Mouse (Mus musculus) adrenal gland, adult 18-20 months (tissue): ENCODE measurements at regions not wholly inside any gene's neighbourhood (a gene's known extent, or its start where the extent isn't known, plus 50 kb on each side); places are given as distances from the start of the nearest gene placed in this dataset.

Source experiments
- DNase-seq, 2 experiments: peaks; one replicate each; pipeline ENCODE4 v3.0.0; 2021 to 2022; ENCODE audit warnings: low spot score in 2 of 2

DNA sequence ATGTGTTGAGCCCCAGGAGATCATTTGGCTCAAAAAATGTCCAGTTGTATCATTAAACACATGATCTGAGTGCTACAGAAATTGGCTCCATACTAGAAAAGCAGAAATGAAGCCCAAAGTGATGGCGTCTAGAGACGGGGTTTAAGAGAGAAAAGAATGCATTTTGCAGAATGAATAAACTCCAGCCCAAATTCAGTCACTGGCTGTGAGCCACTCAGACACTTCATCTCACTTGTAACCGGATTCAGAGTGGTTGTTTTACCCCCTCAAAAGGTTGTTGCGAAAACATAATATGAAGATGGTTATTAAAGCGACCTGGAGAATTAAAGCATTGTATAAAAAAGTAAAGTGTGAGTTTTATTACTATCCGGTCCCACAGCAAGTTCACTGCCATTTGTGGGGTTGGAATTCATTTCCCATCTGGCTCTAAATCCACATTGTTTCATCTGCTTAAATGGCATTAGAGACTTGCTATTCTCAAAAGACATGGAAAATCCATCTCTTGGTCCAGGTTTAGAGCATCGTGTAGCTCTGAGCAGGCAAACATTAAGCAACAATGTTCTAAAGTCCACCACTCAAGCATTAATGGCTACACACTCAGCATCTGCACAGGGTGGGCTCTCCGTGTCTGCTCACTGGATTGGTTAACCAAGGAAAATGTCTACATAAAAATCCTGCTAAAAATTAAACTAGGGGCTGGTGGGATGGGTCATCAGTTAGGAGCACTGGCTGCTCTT is 390.9 kb downstream of the Cd83 start:
- no peak for DNase-seq

DNA sequence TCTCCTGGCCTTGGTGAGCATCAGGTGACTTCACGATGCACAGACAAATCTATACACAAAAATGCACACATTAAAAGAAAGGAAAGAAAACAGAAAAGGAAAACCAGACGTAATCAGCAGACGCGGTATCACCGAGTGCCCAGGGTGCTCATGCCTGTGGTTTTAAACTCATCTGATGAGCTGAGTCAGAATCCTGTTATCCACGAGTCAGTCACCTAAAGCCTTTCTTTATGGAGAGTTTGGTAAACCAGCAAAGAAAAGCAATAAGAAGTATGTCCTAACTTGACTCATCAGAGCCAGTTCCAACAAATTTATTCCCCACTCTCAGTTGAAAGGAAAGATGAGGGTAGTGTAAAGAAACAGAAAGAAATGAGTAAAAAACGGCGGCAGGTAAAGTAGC is 391.5 kb downstream of the Cd83 start:
- DNase-seq, result no peak

DNA sequence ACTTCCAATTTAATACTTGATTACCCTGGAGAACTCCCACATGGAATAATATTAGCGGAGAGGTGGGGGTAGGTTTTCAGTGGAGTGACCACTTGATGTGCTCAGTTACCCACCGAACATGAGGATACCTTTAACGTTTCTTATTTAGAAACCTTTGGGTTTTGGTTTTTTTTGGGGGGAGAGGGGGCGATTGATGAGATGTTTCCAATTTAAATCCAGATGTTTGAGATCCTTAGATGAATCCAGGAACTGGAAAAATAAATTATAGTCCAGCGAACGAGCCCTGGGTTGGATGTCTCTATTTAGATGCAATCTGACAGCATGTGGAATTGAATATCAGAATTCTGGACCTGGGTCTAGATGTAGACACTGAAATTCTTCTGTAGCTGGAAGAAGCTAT is 393.4 kb downstream of the Cd83 start:
- DNase-seq, result no peak

DNA sequence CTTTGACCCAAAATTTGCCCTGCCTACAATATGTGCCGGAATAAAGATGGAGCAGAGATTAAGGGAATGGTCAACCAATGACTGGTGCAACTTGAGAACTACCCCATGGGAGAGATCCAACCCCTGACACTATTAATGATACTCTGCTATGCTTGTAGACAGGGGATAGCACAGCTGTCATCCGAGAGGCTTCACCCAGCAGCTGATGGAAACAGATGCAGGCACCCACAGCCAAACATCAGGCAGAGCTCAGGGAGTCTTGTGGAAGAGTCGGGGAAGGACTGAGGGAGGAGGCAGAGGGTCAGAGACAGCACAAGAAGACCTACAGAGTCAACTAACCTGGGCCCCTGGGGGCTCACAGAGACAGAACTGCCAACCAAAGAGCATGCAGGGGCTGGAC is 395.8 kb downstream of the Cd83 start:
- no peak for DNase-seq

DNA sequence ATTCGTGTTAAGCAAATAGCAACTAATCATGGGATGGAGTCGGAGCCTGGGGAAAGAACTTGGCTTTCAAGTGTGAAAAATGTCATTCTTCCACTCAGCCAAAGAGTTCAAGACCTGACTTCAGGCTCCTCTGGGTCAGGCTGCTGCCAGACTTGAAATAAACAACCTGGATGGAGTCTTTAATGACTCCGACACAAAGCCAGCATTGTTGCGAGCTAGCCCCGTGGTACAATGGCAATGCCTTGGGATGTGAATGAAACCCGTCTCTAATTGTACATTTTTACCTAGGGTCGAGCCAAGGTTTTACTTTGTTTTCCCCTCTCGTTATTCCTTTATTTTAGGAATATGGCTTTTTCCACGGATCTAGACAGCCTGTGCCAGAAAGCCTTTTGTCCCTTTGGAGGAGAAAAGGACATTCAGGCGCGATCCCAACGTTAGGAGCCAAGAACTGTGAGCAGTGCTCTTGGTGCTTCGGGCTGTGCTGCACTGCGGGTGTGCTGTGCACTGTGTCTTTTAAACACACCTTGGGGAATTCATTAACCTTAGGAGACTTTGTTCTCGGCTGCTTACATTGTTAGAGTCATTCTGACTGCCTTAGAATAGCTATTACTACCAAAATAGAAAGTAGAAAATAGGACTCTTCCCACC is 398.1 kb downstream of the Cd83 start:
- no peak for DNase-seq

DNA sequence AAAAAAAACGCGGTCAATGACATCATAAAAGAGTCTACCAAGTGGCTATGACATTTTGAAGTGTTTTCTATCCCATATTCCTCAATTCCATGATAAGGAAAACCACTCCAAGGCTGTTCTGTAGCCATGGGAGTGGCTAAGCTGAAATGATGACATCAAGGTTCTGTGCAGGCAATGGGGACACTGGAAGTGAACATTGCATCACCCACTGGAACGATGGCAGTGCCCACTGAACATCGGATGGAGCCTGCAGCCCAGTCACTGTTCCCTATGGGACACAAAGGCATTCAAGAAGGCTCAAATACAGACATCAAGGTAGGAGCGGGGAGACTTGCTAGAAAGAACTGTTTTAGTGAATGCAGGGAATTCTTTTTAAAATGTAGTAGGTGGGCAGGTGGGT is 410.8 kb downstream of the Cd83 start:
- DNase-seq, result no peak

DNA sequence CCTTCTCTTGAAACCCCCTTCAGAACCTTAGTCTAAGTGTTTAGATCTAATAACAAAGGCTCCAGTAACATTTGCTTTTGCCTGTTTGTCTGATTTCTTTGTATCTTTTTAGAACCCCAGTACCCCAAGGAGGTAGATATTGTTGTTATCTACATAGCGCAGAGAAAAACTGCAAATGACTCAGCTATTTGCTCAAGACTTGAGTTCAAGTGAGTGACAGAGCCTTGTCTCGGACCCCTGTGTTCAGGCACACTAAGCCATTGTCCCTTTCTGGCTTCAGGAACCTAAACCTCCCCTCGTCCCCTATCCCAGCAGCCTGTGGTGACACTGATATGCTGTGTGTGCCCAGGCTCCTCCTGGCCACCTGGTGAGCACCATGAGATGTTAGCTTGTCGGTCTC is 421.5 kb downstream of the Cd83 start:
- no peak for DNase-seq

DNA sequence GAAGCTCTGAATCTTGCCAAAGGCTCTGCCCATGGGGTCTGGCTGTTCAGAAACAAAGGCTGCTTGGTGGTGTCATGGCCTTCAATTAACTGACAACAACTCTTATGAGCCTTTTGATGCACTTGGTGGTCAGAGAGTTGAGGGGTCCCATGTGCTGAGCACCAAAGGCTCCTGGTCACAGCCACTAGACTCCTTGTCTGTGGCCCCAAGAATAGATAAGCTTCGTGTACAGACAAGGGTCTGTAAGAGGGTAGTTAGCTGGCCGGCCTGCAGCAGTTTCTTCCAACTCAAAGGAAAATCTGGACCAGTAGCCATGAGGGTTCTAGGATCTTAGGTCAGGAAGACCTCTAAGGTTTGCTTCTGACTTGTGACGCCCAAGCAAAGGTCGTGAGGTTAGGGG is 421.9 kb downstream of the Cd83 start:
- DNase-seq, result no peak

DNA sequence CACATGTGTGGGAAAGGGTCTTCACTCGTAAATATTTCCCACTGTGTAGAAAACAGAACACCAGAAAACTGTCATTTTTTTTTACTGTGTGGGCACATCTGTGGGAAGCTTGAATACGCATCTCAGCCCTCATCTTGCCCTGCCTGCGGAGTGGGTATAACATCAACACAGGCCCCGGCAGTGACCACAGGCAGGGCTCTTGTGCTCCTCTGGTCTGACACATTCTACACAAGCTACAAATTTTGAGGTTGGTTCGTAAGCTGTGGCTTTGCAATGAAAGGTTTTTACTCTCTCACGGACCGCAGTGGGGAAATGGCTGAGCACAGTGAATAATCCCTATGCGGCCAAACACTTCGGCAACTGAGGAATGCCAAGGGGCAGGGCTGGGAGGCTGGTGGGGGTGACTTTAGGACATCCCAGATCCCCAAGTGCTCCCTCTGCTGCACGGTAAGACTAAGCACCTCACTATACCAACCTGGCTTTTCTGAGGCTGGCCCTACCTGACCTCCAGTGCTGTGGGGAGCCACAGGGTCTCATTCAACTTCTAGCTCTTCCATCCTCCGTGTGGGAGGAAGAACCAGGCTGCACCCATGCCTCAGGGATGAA is 422.9 kb downstream of the Cd83 start:
- no peak for DNase-seq

DNA sequence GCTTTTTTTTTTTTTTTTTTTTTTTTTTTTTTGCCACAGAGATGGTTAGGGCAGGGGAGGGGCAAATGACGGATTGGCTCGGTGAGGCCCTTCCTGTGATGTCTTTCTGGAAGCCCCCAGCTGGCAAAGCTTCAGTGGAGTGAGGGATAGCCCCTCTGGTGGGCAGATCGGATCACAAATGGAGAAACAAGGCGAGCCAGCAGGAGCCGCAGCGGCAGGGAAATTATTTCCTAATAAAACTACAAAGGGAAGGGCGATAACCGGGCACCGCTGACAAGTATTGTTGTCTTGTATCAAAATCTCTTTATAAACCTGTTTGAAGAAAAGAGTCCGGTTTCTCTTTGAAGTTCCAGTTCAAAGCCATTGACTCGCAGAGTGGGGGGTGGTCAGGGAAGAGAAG is 424.5 kb downstream of the Cd83 start:
- no peak for DNase-seq

DNA sequence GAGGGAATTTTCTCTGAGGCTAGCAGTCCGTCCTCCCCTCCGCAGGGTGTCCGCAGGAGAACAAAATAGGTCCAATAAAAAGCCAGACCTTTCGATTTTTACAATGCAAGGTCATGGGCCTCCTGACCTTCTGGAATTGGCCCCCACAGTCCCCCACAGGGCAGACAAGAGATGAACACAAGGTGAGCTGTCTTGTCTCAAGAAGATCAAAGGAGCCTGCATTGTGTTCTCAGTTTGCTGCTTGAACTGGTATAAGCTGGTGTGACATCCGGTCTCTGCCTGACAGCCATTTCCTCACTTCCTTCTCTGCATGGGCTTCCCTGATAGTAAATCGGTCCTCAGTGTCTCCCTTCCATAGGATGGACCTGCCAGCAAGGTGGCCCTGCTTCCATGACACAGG is 425.5 kb downstream of the Cd83 start:
- DNase-seq, result no peak

DNA sequence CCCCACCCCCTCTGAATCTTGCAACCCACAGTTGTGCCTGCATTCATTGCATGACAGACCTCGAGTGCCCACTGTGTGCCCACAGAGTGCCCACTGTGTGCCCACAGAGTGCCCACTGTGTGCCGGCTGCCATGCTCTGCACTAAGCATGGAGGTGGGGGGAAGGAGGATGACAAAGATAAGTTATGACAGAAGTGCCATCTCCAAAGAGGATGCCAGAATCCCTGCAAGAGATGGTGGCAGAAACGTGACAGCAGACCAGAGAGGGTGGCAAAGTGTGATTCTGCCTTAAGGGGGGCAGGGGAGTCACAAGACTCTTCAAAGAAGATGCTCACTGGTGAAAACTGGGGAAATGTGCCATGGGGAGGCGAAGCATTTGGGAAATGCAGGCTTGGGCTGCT is 427.8 kb downstream of the Cd83 start:
- DNase-seq, result no peak

DNA sequence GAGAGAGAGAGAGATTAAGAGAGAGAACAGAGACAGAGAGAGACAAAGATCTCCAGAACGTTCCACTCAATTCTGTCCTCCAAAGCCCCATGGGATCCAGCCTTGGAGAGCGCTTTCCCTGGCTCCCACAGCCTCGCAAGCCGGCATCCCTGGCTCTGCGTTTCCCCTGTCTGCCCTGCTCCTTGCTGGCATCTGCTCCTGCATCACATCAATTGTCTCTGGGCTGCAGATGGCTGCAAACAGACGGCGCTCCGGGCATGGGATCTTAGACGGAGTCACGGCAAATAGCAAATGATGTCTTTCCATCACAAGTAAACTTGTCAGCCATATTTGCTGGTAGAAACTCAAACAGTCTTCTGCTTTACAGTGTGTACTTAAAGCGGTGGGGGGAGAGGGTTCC is 428.4 kb downstream of the Cd83 start:
- DNase-seq, result no peak

DNA sequence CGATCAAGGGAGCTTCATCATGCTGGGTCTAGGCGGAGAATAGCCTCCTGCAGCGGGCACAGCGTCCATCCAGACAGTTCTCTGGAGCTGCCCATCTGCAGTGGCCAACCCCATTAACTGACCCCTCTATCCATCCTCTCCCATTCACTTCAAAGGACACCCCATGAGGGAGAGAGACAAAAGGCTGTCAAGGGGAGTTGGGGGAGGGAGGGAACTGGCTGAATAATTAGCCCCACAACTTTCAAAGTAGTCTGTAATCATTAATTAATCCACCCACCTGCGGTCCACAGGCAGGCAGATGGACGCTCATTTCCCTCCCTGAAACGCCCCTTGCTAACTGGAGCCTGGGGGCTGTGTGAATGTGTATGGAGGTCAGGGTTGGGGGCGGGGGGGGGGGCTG is 433.7 kb downstream of the Cd83 start:
- no peak for DNase-seq

DNA sequence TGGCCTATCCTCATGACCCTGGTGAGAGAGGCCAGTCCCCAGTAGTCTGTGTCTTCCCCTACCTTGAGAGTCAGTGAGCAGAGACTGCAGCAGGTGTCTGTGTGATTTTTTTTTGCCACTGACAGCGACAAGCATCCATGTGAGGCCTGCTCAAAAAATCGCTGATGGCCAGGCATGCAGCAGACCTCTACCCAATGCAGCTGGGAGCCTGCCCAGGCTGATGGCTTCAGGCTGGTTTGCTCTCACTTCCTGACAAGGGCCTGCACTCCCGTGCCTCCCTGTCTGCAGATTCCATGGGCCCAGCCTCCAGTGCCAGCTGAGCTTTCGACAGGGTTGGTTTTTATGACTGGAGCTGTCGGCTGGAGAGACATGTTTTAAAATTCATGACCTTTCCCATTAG is 437.1 kb downstream of the Cd83 start:
- no peak for DNase-seq

DNA sequence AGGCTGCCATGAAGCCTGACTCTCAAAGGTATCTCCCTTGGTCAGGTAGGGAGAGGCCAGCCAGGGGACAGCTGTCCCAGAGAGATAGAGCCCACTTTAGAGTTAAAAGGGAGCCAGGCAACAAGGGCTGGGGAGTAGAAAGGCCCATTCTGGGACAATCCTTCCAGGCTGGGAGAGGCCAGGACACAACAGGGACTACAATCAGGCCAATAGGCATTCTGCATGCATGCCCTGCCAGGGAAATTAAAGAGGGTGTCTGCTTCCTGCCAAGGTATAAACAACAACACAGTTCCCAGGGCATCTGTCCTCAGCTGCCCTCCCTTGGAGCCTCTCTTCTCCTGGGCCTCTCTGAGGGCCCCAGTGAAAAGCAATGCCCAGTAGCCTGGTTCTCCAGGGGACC is 437.8 kb downstream of the Cd83 start:
- no peak for DNase-seq

DNA sequence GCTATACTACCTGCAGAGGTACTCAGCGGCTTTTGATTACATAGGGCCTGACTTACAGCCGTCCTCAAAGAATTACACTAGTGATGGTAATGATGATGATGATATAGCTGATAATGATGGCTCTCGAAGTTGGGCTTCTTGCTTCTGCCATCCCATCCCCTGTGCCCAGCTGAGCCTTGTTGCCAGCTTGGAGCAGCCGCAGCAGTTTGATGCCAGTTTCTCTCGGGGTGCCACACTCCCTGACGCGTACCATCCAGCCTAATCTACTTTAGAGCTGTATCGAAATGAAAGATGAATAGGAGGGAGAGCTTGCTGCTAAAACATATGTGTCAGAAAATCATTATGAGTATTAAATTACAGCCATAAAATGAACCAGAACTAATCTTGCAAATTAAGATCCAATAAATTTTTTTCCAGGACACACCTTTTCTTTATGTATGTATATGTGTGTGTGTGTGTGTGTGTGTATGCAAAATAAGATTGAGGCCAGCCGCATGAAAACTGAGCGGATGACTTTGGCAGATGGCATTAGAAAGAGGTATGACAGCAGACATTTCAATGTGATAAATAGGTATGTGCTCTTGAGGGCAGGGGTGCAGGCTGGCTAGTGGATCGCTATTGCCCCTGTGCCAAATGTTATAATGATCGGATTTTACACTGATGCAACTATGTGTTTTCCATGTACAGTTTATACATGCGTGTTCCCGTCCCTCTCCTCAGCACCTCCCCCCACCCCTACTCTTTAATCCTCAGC is 443.3 kb downstream of the Cd83 start:
- no peak for DNase-seq

DNA sequence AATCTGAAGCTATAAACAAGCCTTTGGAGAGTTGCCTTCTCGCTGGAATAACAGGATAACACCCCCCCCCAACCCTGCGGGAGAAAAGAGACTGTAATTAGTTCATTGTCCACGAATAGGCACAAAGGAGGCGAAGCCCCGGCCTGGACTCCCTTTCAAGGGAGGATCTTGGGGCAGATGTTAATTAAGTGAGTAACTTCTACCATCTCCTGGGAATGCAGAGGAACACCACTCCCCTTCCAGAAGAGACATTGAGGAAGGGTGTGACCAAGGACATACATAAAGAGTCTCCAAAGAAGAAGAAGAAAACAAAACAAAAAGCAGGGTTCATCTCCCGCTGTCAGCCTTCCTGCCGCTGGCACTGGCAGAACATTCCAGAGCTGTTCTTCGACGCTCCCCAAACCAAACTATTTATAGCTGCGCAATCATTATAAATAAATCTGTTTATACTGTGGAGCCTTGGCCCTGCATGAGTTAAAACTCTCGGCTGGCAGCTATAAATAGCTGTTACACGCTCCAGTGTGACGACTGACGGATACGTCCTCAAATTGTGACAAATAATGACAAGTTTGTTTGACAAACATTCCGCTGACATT is 444.1 kb downstream of the Cd83 start:
- no peak for DNase-seq

DNA sequence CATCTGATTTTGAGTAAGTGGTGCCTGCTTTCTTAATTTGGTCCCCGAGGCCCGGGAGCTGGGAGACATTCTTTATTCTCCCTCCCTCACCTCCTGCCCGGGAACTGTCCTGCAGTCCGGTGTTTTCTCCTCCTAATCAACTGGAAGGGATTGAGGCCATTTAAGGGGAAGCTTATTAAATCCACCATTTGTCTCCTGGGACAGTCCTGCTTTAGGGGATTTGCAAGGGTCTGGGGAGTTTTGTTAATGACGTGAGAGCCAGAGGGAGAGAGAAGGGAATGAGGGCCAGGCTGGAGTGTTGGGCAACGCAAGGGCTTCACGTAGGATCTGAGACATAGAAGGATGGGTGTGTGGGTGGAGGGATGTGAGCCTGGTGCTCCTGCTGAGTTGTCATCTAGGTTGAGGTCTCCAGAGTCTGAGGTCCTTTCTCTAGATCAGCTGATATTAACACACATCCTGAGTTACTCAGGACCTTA is 444.6 kb downstream of the Cd83 start:
- no peak for DNase-seq

DNA sequence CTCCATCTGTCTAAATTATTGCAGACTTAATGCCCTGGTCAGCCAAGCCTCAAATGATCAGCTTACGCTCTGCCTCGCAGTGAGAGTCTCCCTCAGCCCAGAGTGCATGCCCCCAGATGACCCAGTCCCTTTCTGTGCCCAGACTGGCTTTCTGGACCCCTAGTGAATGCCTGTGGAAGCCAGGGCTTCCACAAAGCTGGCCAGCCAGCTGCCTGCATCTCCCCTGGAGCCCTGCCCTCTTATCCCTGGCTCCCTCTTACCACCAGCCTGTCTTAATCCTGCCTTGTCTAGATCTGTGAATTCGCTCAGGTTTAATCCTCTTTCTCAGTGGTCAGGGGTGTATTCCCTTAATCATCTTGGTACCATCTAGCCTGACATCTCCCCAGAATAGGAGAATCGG is 446.8 kb downstream of the Cd83 start:
- DNase-seq, result no peak

DNA sequence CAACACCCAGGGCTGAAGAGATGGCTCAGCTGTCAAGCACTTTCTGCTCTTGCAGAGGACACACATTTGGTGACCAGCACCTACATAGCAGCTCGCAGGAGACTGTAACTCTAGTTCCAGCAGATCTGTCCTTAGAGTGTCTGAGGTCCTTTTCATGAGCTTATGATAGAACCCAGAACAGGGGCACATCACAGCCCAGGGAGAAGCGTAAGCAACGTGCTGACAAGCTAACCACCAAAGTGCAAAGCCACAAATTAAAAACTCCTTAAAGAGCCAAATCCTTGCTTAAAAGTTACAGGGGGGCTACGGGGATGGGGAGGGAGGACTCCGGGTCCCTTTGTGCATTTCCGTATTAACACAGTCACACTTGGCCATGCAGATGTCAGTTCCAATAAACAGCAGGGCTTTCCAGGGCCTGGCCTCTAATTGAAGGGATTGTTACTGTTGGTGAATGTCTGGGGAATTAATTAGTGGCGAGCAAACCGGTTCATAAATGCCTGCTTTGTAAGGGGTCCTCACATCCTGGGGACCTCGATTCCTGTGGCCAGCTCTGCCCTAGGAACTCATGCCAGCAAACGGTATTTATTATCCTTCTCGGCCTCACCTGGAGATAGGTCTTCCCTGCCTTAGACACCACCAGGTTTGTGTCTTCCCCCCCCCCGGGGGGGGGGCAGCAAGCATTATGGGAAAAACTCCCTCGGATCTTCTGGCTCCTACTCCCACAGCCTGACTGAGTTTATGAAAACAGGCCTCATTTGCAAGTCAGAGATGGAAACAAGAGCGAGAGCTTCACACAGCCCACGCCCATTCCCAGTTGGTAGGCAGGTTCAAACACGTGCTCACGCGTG is 447.5 kb downstream of the Cd83 start:
- no peak for DNase-seq
